Mouse (Mus musculus) limb, embryonic 14.5 days (tissue): ENCODE measurements at regions not wholly inside any gene's neighbourhood (a gene's known extent, or its start where the extent isn't known, plus 50 kb on each side); places are given as distances from the start of the nearest gene placed in this dataset.

Source experiments
- ATAC-seq: fragments of 200-750 bp; cut with Nextera tagmentation; 2 replicates; pipeline ENCODE4 v1.8.0; 2017; ENCODE audit warnings: low read depth, moderate number of reproducible peaks, moderate TSS enrichment; ENCODE audit not compliant: low FRiP score
- DNase-seq: peaks from one replicate; pipeline ENCODE4 v3.0.0-alpha.2; 2015; ENCODE audit warnings: low spot score
- H3K27ac ChIP-seq: fragments of 300-500 bp; sonication (generic); replicated peaks from 2 replicates; pipeline ENCODE4 v1.5.1; 2014; ENCODE audit warnings: low read depth, mild to moderate bottlenecking, low read length, moderate library complexity, mixed read lengths
- H3K27me3 ChIP-seq: fragments of 300-500 bp; sonication (generic); 2 replicates; pipeline ENCODE4 v1.6.1; 2014; ENCODE audit warnings: low read length, mixed read lengths; ENCODE audit not compliant: control insufficient read depth, insufficient read depth
- H3K36me3 ChIP-seq: fragments of 300-500 bp; sonication (generic); 2 replicates; pipeline ENCODE4 v1.6.1; 2014; ENCODE audit warnings: mild to moderate bottlenecking, low read length, moderate library complexity, mixed read lengths; ENCODE audit not compliant: control insufficient read depth, insufficient read depth
- H3K4me1 ChIP-seq: fragments of 300-500 bp; sonication (generic); 2 replicates; pipeline ENCODE4 v1.6.1; 2014; ENCODE audit warnings: antibody characterized with exemption, low read length, mixed read lengths; ENCODE audit not compliant: control insufficient read depth, insufficient read depth
- H3K4me2 ChIP-seq: fragments of 300-500 bp; sonication (generic); replicated peaks from 2 replicates; pipeline ENCODE4 v1.6.1; 2014; ENCODE audit warnings: low read depth, mild to moderate bottlenecking, low read length, moderate library complexity; ENCODE audit not compliant: severe bottlenecking
- H3K4me3 ChIP-seq: fragments of 300-500 bp; sonication (generic); replicated peaks from 2 replicates; pipeline ENCODE4 v1.5.1; 2014; ENCODE audit warnings: low read length
- H3K9ac ChIP-seq: fragments of 300-500 bp; sonication (generic); 2 replicates; pipeline ENCODE4 v1.6.1; 2014; ENCODE audit warnings: mild to moderate bottlenecking, low read depth, low read length, moderate library complexity; ENCODE audit not compliant: severe bottlenecking
- H3K9me3 ChIP-seq: fragments of 300-500 bp; sonication (generic); 2 replicates; pipeline ENCODE4 v1.6.1; 2016; ENCODE audit warnings: low read length; ENCODE audit not compliant: control insufficient read depth
- POLR2A ChIP-seq: fragments of 200-500 bp; IDR thresholded peaks from 2 replicates; pipeline ENCODE4 v1.8.0; 2012; ENCODE audit warnings: inconsistent platforms, mild to moderate bottlenecking, moderate library complexity, borderline replicate concordance; ENCODE audit not compliant: insufficient read depth, insufficient read length; ENCODE audit errors: extremely low read depth
- WGBS: fragments of 180-500 bp; shearing (Covaris S2); extraction: QIAGEN DNeasy Blood & Tissue Kit; methylation state at CpG from one replicate; pipeline ENCODE4 v1.1.7; 2014; 5-methylcytosine and 5-hydroxymethylcytosine counted together

DNA sequence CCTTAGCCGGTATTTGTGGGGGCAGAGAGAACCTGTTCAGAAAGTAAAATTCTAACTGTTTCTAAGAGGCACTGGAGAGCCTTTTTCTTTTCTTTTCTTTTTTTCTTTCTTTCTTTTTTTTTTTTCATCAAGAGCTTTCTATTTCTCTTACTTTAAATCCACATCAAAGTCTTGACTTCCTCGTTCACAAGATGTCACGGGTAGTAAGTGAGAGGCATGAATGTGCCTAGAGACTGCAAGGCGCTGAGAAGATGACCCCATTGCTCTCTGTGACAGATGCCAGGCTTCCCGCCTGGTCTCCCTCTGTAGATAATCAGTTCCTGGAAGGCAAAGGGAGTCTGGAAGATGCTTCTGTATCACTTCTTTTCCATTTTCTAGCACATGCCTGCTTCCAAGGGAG, 82.2 kb upstream of the Nck2 start:
- 60% methylated on average over 5 of the region's 5 CpGs for WGBS
- Histone ChIP-seq H3K36me3 (no peaks in the 10 kb centered on the region), H3K9me3 (no peaks in the 10 kb centered on the region), H3K27ac (no peak overlapping the region), H3K27me3 (no peaks in the 10 kb centered on the region), H3K4me3 (no peak overlapping the region), H3K4me2 (no peak overlapping the region), H3K9ac (no peak overlapping the region), H3K4me1 (peaks cover 12% of the 10 kb centered on the region)
- no peak for TF ChIP-seq POLR2A
- ATAC-seq, result no peak
- no peak for DNase-seq

DNA sequence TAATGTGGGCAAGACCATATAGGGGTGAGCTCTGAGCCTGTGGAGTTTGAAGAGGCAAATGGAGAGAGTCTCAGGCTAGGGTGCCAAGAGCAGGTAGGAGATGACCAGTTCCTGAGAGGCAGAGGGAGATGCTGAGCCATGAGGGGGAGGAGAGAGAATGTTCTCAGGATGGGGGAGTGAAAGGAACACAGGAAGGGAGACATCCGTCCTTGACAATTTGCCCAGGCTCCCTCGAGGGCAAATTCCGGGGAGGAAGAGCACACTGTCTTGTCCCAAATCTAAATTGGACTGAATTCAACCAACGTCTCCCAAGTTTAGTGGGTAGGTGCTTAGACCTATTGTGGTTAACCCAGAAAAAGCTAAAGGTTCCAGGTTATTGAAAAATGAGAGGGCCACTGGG, 81.2 kb upstream of the Nck2 start:
- H3K27me3 ChIP-seq, result no peaks in the 10 kb centered on the region
- H3K9me3 ChIP-seq, result no peaks in the 10 kb centered on the region
- peaks cover 12% of the 10 kb centered on the region for H3K4me1 ChIP-seq
- ATAC-seq, result no peak
- no peak overlapping the region for H3K4me2 ChIP-seq
- H3K4me3 ChIP-seq, result no peak overlapping the region
- H3K36me3 ChIP-seq, result no peaks in the 10 kb centered on the region
- H3K9ac ChIP-seq, result no peak overlapping the region
- no peak overlapping the region for H3K27ac ChIP-seq
- no peak for TF ChIP-seq POLR2A
- 82% methylated on average over 4 of the region's 4 CpGs for WGBS
- DNase-seq, result no peak

- H3K4me2 ChIP-seq, result no peak overlapping the region
- no peak overlapping the region for H3K4me3 ChIP-seq
- TF ChIP-seq POLR2A, result no peak
- no peaks in the 10 kb centered on the region for H3K36me3 ChIP-seq
- H3K27ac ChIP-seq, result no peak overlapping the region
- no peak for DNase-seq
- H3K9ac ChIP-seq, result no peak overlapping the region
- H3K4me1 ChIP-seq, result no peaks in the 10 kb centered on the region
- no peaks in the 10 kb centered on the region for H3K9me3 ChIP-seq
- 76% methylated on average over 2 of the region's 2 CpGs for WGBS
- ATAC-seq, result no peak
- H3K27me3 ChIP-seq, result no peaks in the 10 kb centered on the region
These were observed 77.9 kb upstream of the Nck2 start for GRCm38 (mm10) chr1:43366433-43366832.

- H3K27me3 ChIP-seq, result no peaks in the 10 kb centered on the region
- no peak overlapping the region for H3K4me2 ChIP-seq
- no peaks in the 10 kb centered on the region for H3K36me3 ChIP-seq
- no peaks in the 10 kb centered on the region for H3K9me3 ChIP-seq
- WGBS, result 86% methylated on average over 5 of the region's 5 CpGs
- DNase-seq (no peak), ATAC-seq (no peak)
- H3K9ac ChIP-seq, result no peak overlapping the region
- no peak for TF ChIP-seq POLR2A
- H3K4me1 ChIP-seq, result no peaks in the 10 kb centered on the region
- H3K4me3 ChIP-seq, result no peak overlapping the region
- H3K27ac ChIP-seq, result no peak overlapping the region
These were observed 77.1 kb upstream of the Nck2 start for GRCm38 (mm10) chr1:43367151-43367895.

GRCm38 (mm10) chr1:43371863-43372262, 72.5 kb upstream of the Nck2 start:
- TF ChIP-seq POLR2A, result no peak
- no peak overlapping the region for H3K27ac ChIP-seq
- no peak for DNase-seq
- H3K27me3 ChIP-seq, result no peaks in the 10 kb centered on the region
- H3K9me3 ChIP-seq, result no peaks in the 10 kb centered on the region
- no peaks in the 10 kb centered on the region for H3K36me3 ChIP-seq
- H3K4me3 ChIP-seq, result no peak overlapping the region
- WGBS, result 79% methylated on average over 1 of the region's 1 CpGs
- no peaks in the 10 kb centered on the region for H3K4me1 ChIP-seq
- no peak overlapping the region for H3K9ac ChIP-seq
- ATAC-seq, result no peak
- no peak overlapping the region for H3K4me2 ChIP-seq
